Mouse (Mus musculus): ENCODE data around the gene Flot1.

Gene Flot1

GRCm38 (mm10) chr17:35866911-35867890 is 44.2 kb downstream of the Flot1 start:
- peak; percentile 42 for DNase-seq (ENCODE audit: low spot score)

- no peak for DNase-seq (ENCODE audit: low spot score)
Measured at GRCm38 (mm10) chr17:35868165-35868820, 45.3 kb downstream of the Flot1 start.

- no peak for DNase-seq (ENCODE audit: low spot score)
Measured at GRCm38 (mm10) chr17:35868961-35869345, 45.9 kb downstream of the Flot1 start.

GRCm38 (mm10) chr17:35869346-35870067 is 46.5 kb downstream of the Flot1 start:
- DNase-seq (ENCODE audit: low spot score) = no peak

- DNase-seq (ENCODE audit: low spot score) = no peak
Measured at GRCm38 (mm10) chr17:35870151-35870883, 47.3 kb downstream of the Flot1 start.

GRCm38 (mm10) chr17:35870884-35871696 is 48.1 kb downstream of the Flot1 start:
- peak; percentile 47 for DNase-seq (ENCODE audit: low spot score)

GRCm38 (mm10) chr17:35873774-35874519 is 50.9 kb downstream of the Flot1 start:
- DNase-seq (ENCODE audit: low spot score) = peak; percentile 92

- no peak for DNase-seq (ENCODE audit: low spot score)
Measured at GRCm38 (mm10) chr17:35874721-35875120, 51.7 kb downstream of the Flot1 start.

- peak; percentile 97 for DNase-seq (ENCODE audit: low spot score)
Measured at GRCm38 (mm10) chr17:35879245-35880057, 56.4 kb downstream of the Flot1 start, which contains the start of gene Dhx16. Dhx16 (plus strand) TSS chr17:35879819.

Data from retina, embryonic 14.5 days (tissue).